In genomic region chr10:105842574-105842973, GRCm38 (mm10) we compare ENCODE assay signal across 7 mouse cellular contexts. TPM values are rescaled to one million over a fixed set of nuclear protein-coding genes. Genes with fewer than 3 reads are reported as not detected.
A peak's percentile ranks its signal among the peaks of the same experiment; 100 is the strongest.
DNase-seq lines count a peak whose midpoint lies in the region; ATAC-seq and TF ChIP-seq lines count a peak whose summit lies in the region.

No protein-coding gene starts in this region.

- no peaks in the 10 kb centered on the region for H3K27me3 ChIP-seq in lung, postnatal 0 days (replicated peaks; ENCODE audit: insufficient read depth, low read length)
- H3K27me3 ChIP-seq in forebrain, embryonic 11.5 days (ENCODE audit: control insufficient read depth, insufficient read depth, low read length), result no peaks in the 10 kb centered on the region
- H3K27me3 ChIP-seq in limb, embryonic 14.5 days (ENCODE audit: control insufficient read depth, insufficient read depth, low read length), result no peaks in the 10 kb centered on the region
- H3K27me3 ChIP-seq in stomach, embryonic 16.5 days (ENCODE audit: control insufficient read depth, insufficient read depth, low read length), result no peaks in the 10 kb centered on the region

- H3K9me3 ChIP-seq in lung, postnatal 0 days (ENCODE audit: low read length), result no peaks in the 10 kb centered on the region
- H3K9me3 ChIP-seq in forebrain, embryonic 11.5 days (ENCODE audit: control insufficient read depth, low read length), result no peaks in the 10 kb centered on the region
- no peaks in the 10 kb centered on the region for H3K9me3 ChIP-seq in limb, embryonic 14.5 days (ENCODE audit: control insufficient read depth, low read length)
- H3K9me3 ChIP-seq in stomach, embryonic 16.5 days (replicated peaks; ENCODE audit: control insufficient read depth, low read length), result no peaks in the 10 kb centered on the region

- no peak overlapping the region for H3K4me2 ChIP-seq in lung, postnatal 0 days (replicated peaks; ENCODE audit: low read depth, low read length)
- peak overlapping the region; percentile 8; the same call in 1 of the 2 replicates for H3K4me2 ChIP-seq in forebrain, embryonic 11.5 days (ENCODE audit: low read depth, low read length, severe bottlenecking)
- peak overlapping the region; percentile 63; the same call in 1 of the 2 replicates for H3K4me2 ChIP-seq in limb, embryonic 14.5 days (replicated peaks; ENCODE audit: low read depth, low read length, severe bottlenecking)
- peak overlapping the region; percentile 82 for H3K4me2 ChIP-seq in stomach, embryonic 16.5 days (ENCODE audit: low read depth, low read length)

- no peak overlapping the region for H3K4me3 ChIP-seq in lung, postnatal 0 days (ENCODE audit: low read depth, low read length)
- H3K4me3 ChIP-seq in forebrain, embryonic 11.5 days (ENCODE audit: low read depth, low read length), result no peak overlapping the region
- H3K4me3 ChIP-seq in limb, embryonic 14.5 days (replicated peaks; ENCODE audit: low read length), result peak overlapping the region; percentile 63; the same call in 1 of the 2 replicates
- no peak overlapping the region for H3K4me3 ChIP-seq in stomach, embryonic 16.5 days (replicated peaks; ENCODE audit: low read length)

- intact Hi-C loops in left cerebral cortex, postnatal 25 days (cut with DNase I), result no loop called here

- peaks cover 3% of the 10 kb centered on the region; the same call in 1 of the 2 replicates for H3K4me1 ChIP-seq in lung, postnatal 0 days (ENCODE audit: insufficient read depth, low read depth, low read length)
- H3K4me1 ChIP-seq in forebrain, embryonic 11.5 days (replicated peaks; ENCODE audit: control insufficient read depth, insufficient read depth, low read length), result no peaks in the 10 kb centered on the region; the same call in 1 of the 2 replicates
- peaks cover 8% of the 10 kb centered on the region for H3K4me1 ChIP-seq in limb, embryonic 14.5 days (ENCODE audit: control insufficient read depth, insufficient read depth, low read length)
- peaks cover 4% of the 10 kb centered on the region for H3K4me1 ChIP-seq in stomach, embryonic 16.5 days (ENCODE audit: control insufficient read depth, insufficient read depth, low read length)

- TF ChIP-seq POLR2A in limb, embryonic 14.5 days (IDR thresholded peaks at IDR 0.05; ENCODE audit: borderline replicate concordance, extremely low read depth, insufficient read depth, insufficient read length), result no peak

- 78% methylated on average over 7 of the region's 7 CpGs for WGBS in lung, postnatal 0 days
- 82% methylated on average over 7 of the region's 7 CpGs for WGBS in forebrain, embryonic 11.5 days
- 80% methylated on average over 7 of the region's 7 CpGs for whole genome bisulfite sequencing in limb, embryonic 14.5 days
- 78% methylated on average over 7 of the region's 7 CpGs for WGBS in stomach, embryonic 16.5 days

- no peak for DNase-seq in lung, postnatal 0 days (ENCODE audit: low spot score)
- DNase-seq in lung, adult 18-20 months, result no peak
- no peak for DNase-seq in forebrain, embryonic 11.5 days (ENCODE audit: low spot score)
- DNase-seq in limb, embryonic 14.5 days (ENCODE audit: low spot score), result no peak
- no peak for DNase-seq in left cerebral cortex, postnatal 25 days (ENCODE audit: low spot score in 2 of 2)
- no peak for DNase-seq in left cerebral cortex, adult 11 months (ENCODE audit: low spot score)

- peaks cover 13% of the 10 kb centered on the region for H3K36me3 ChIP-seq in lung, postnatal 0 days (ENCODE audit: insufficient read depth, low read length)
- H3K36me3 ChIP-seq in forebrain, embryonic 11.5 days (ENCODE audit: control insufficient read depth, insufficient read depth, low read length), result peaks cover 5% of the 10 kb centered on the region; the same call in 1 of the 2 replicates
- peaks cover 51% of the 10 kb centered on the region for H3K36me3 ChIP-seq in limb, embryonic 14.5 days (ENCODE audit: control insufficient read depth, insufficient read depth, low read length)
- peaks cover 9% of the 10 kb centered on the region; the same call in 1 of the 2 replicates for H3K36me3 ChIP-seq in stomach, embryonic 16.5 days (ENCODE audit: control insufficient read depth, insufficient read depth, low read length)

- H3K9ac ChIP-seq in lung, postnatal 0 days (replicated peaks; ENCODE audit: low read depth), result no peak overlapping the region
- H3K9ac ChIP-seq in forebrain, embryonic 11.5 days (ENCODE audit: low read length), result no peak overlapping the region
- no peak overlapping the region for H3K9ac ChIP-seq in limb, embryonic 14.5 days (ENCODE audit: low read depth, low read length, severe bottlenecking)
- no peak overlapping the region for H3K9ac ChIP-seq in stomach, embryonic 16.5 days (ENCODE audit: low read length)

- TF ChIP-seq EP300 in lung, postnatal 0 days (IDR thresholded peaks at IDR 0.05), result no peak

- ATAC-seq in lung, postnatal 0 days, result no peak
- no peak for ATAC-seq in forebrain, embryonic 11.5 days (replicated peaks; ENCODE audit: low FRiP score)
- ATAC-seq in limb, embryonic 14.5 days (ENCODE audit: low FRiP score, low read depth), result no peak
- no peak for ATAC-seq in stomach, embryonic 16.5 days (ENCODE audit: insufficient read depth, low FRiP score)

- no peak overlapping the region for H3K27ac ChIP-seq in lung, postnatal 0 days (ENCODE audit: low read length)
- H3K27ac ChIP-seq in forebrain, embryonic 11.5 days (ENCODE audit: low read depth, low read length), result no peak overlapping the region
- no peak overlapping the region for H3K27ac ChIP-seq in limb, embryonic 14.5 days (replicated peaks; ENCODE audit: low read depth, low read length)
- H3K27ac ChIP-seq in stomach, embryonic 16.5 days (ENCODE audit: low read length), result no peak overlapping the region

- TF ChIP-seq CTCF in lung, postnatal 0 days (IDR thresholded peaks at IDR 0.05), result peak; percentile 12; the same call in 1 of the 2 replicates

RNA-seq across cellular contexts. Expression of gene Mettl25, which starts 1.4 kb away (rescaled TPM):
- polyA plus RNA-seq in lung, postnatal 0 days (2015; fragmentation: Nextera tagmentation; extraction: Ambion mirVana), result 10.8 and 11.7 TPM in 2 replicates
- polyA plus RNA-seq in forebrain, embryonic 11.5 days (2014; fragmentation: Nextera tagmentation; extraction: Ambion mirVana), result 14.7 and 15.9 TPM in 2 replicates
- 9.0 and 11.2 TPM in 2 replicates for polyA plus RNA-seq in limb, embryonic 14.5 days (2012; rRNA removed)
- polyA plus RNA-seq in limb, embryonic 14.5 days (2014; fragmentation: Nextera tagmentation; extraction: Ambion mirVana), result 13.1 and 13.2 TPM in 2 replicates
- polyA plus RNA-seq in stomach, embryonic 16.5 days (2015; fragmentation: Nextera tagmentation; extraction: Ambion mirVana), result 10.3 and 11.3 TPM in 2 replicates
- 1 to 10 TPM; 6.1 to 7.2 TPM for total RNA-seq in left cerebral cortex, postnatal 25 days (2021)

RNA-seq across cellular contexts. Expression of gene Ccdc59, which starts 1.7 kb away (rescaled TPM):
- polyA plus RNA-seq in lung, postnatal 0 days (2015; fragmentation: Nextera tagmentation; extraction: Ambion mirVana), result 46.8 and 49.2 TPM in 2 replicates
- polyA plus RNA-seq in forebrain, embryonic 11.5 days (2014; fragmentation: Nextera tagmentation; extraction: Ambion mirVana), result 51.6 and 55.1 TPM in 2 replicates
- polyA plus RNA-seq in limb, embryonic 14.5 days (2012; rRNA removed), result 21.4 and 32.4 TPM in 2 replicates
- polyA plus RNA-seq in limb, embryonic 14.5 days (2014; fragmentation: Nextera tagmentation; extraction: Ambion mirVana), result 58.6 and 59.9 TPM in 2 replicates
- 55.7 and 57.4 TPM in 2 replicates for polyA plus RNA-seq in stomach, embryonic 16.5 days (2015; fragmentation: Nextera tagmentation; extraction: Ambion mirVana)
- total RNA-seq in left cerebral cortex, postnatal 25 days (2021), result 10 to 100 TPM; 18.9 to 20.3 TPM
